Mouse (Mus musculus) liver, embryonic 14.5 days (tissue): Measurements from ENCODE around the gene Limd1. TPM values are rescaled to one million over a fixed set of nuclear protein-coding genes. Genes with fewer than 3 reads are reported as not detected.

Experiments
- ATAC-seq: fragments of 200-750 bp; cut with Nextera tagmentation; 2 replicates; pipeline ENCODE4 v1.8.0; 2017; ENCODE audit warnings: moderate number of reproducible peaks, mild to moderate bottlenecking, moderate library complexity; ENCODE audit not compliant: insufficient read depth
- DNase-seq, 3 experiments: peaks; one replicate each; pipeline ENCODE4 v3.0.0-alpha.2; 2012 to 2013; ENCODE audit warnings: low read depth in 3 of 3, low spot score in 3 of 3
- H3K27ac ChIP-seq: fragments of 300-500 bp; sonication (generic); 2 replicates; pipeline ENCODE4 v1.5.1; 2014; ENCODE audit warnings: moderate library complexity, mild to moderate bottlenecking, control low read depth, inconsistent platforms
- H3K27me3 ChIP-seq: fragments of 300-500 bp; sonication (generic); 2 replicates; pipeline ENCODE4 v1.6.1; 2014; ENCODE audit warnings: mild to moderate bottlenecking, low read length, moderate library complexity; ENCODE audit not compliant: control insufficient read depth, insufficient read depth
- H3K36me3 ChIP-seq: fragments of 300-500 bp; sonication (generic); replicated peaks from 2 replicates; pipeline ENCODE4 v1.6.1; 2014; ENCODE audit warnings: low read depth; ENCODE audit not compliant: control insufficient read depth, insufficient read depth
- H3K4me1 ChIP-seq, 2 experiments: fragments of 200-500 bp in 1 of 2; fragments of 300-500 bp in 1 of 2; sonication (generic) in 1 of 2; replicated peaks; 2 replicates each; pipeline ENCODE4 v1.6.1; 2012 to 2014; ENCODE audit warnings: antibody characterized with exemption in 1 of 2, inconsistent platforms in 1 of 2, low read length in 1 of 2; ENCODE audit not compliant: control insufficient read depth in 2 of 2, insufficient read depth in 2 of 2
- H3K4me2 ChIP-seq: fragments of 300-500 bp; sonication (generic); 2 replicates; pipeline ENCODE4 v1.6.1; 2014; ENCODE audit warnings: low read depth, mild to moderate bottlenecking, control low read depth, moderate library complexity
- H3K4me3 ChIP-seq, 2 experiments: fragments of 200-500 bp in 1 of 2; fragments of 300-500 bp in 1 of 2; sonication (generic) in 1 of 2; 2 replicates each; pipeline ENCODE4 v1.5.1; 2012 to 2014; ENCODE audit warnings: low read depth in 2 of 2, low read length in 2 of 2, mild to moderate bottlenecking in 2 of 2, control low read depth in 1 of 2, inconsistent platforms in 1 of 2, moderate library complexity in 1 of 2; ENCODE audit not compliant: insufficient read depth in 1 of 2
- H3K9ac ChIP-seq: fragments of 300-500 bp; sonication (generic); replicated peaks from 2 replicates; pipeline ENCODE4 v1.6.1; 2014; ENCODE audit warnings: mild to moderate bottlenecking, control low read depth, moderate library complexity
- H3K9me3 ChIP-seq: fragments of 300-500 bp; sonication (generic); 2 replicates; pipeline ENCODE4 v1.6.1; 2016; ENCODE audit warnings: low read length, mixed read lengths; ENCODE audit not compliant: control insufficient read depth
- CTCF ChIP-seq: IDR thresholded peaks from 2 replicates; pipeline ENCODE4 v1.5.1; 2016; ENCODE audit warnings: antibody characterized with exemption, low read depth, control low read depth
- EP300 ChIP-seq: IDR thresholded peaks from 2 replicates; pipeline ENCODE4 v1.6.1; 2016; ENCODE audit warnings: antibody characterized with exemption, low read depth
- WGBS: fragments of 180-500 bp; shearing (Covaris S2); extraction: QIAGEN DNeasy Blood & Tissue Kit; methylation state at CpG from one replicate; pipeline ENCODE4 v1.1.7; 2014; ENCODE audit not compliant: insufficient replicate concordance; 5-methylcytosine and 5-hydroxymethylcytosine counted together
- polyA plus RNA-seq, 2 experiments: library from polyadenylated mRNA; depleted of rRNA in 1 of 2; stranded (reverse) in 1 of 2; unstranded in 1 of 2; fragments of >200 nt; fragmentation: Nextera tagmentation in 1 of 2; extraction: Ambion mirVana in 1 of 2; gene quantifications; 2 replicates each; pipeline versions ENCODE4 v1.2.1 to v1.2.3; 2012 to 2014

Limd1 gene
- polyA plus RNA-seq, 2 experiments, result 12.7 to 23.2 TPM

GRCm38 (mm10) chr9:123512482-123512881 lies 34.0 kb downstream of the Limd1 start:
- Histone ChIP-seq H3K4me3 (no peak overlapping the region), H3K9ac (no peak overlapping the region), H3K4me1 (no peaks in the 10 kb centered on the region; a peak in 1 of 4 replicates), H3K27me3 (no peaks in the 10 kb centered on the region), H3K9me3 (no peaks in the 10 kb centered on the region), H3K36me3 (peaks cover 46% of the 10 kb centered on the region), H3K4me2 (no peak overlapping the region), H3K27ac (no peak overlapping the region)
- DNase-seq (no peak), ATAC-seq (no peak)
- WGBS, result 79% methylated on average over 2 of the region's 2 CpGs
- TF ChIP-seq EP300 (no peak), CTCF (no peak)

- H3K4me3 ChIP-seq, result no peak overlapping the region
- TF ChIP-seq EP300, result no peak
- TF ChIP-seq CTCF, result no peak
- ATAC-seq, result no peak
- WGBS, result 68% methylated on average over 2 of the region's 2 CpGs
- no peak overlapping the region for H3K9ac ChIP-seq
- H3K36me3 ChIP-seq, result peaks cover 71% of the 10 kb centered on the region
- no peak overlapping the region for H3K27ac ChIP-seq
- H3K4me2 ChIP-seq, result no peak overlapping the region
- no peaks in the 10 kb centered on the region; a peak in 1 of 4 replicates for H3K4me1 ChIP-seq
- no peaks in the 10 kb centered on the region for H3K9me3 ChIP-seq
- DNase-seq, result no peak
- H3K27me3 ChIP-seq, result no peaks in the 10 kb centered on the region
Observed at GRCm38 (mm10) chr9:123515087-123515486, 36.6 kb downstream of the Limd1 start.

- TF ChIP-seq EP300, result no peak
- TF ChIP-seq CTCF, result no peak
- Histone ChIP-seq H3K9me3 (no peaks in the 10 kb centered on the region), H3K27me3 (no peaks in the 10 kb centered on the region), H3K36me3 (peaks cover 61% of the 10 kb centered on the region), H3K27ac (no peak overlapping the region), H3K9ac (no peak overlapping the region), H3K4me1 (no peaks in the 10 kb centered on the region), H3K4me2 (no peak overlapping the region), H3K4me3 (no peak overlapping the region)
- DNase-seq (no peak), ATAC-seq (no peak)
- 88% methylated on average over 7 of the region's 7 CpGs for WGBS
Observed at GRCm38 (mm10) chr9:123516641-123517385, 38.3 kb downstream of the Limd1 start.

- Histone ChIP-seq H3K36me3 (peaks cover 45% of the 10 kb centered on the region), H3K27ac (no peak overlapping the region), H3K27me3 (no peaks in the 10 kb centered on the region), H3K4me1 (no peaks in the 10 kb centered on the region), H3K9ac (no peak overlapping the region), H3K4me3 (no peak overlapping the region), H3K9me3 (no peaks in the 10 kb centered on the region), H3K4me2 (no peak overlapping the region)
- 46% methylated on average over 13 of the region's 13 CpGs for WGBS
- no peak for TF ChIP-seq CTCF
- peak; percentile 9; the same call in 1 of the 2 replicates for ATAC-seq
- DNase-seq, result no peak
Observed at GRCm38 (mm10) chr9:123518969-123519894, 40.7 kb downstream of the Limd1 start.

GRCm38 (mm10) chr9:123520735-123521134 lies 42.2 kb downstream of the Limd1 start:
- H3K4me3 ChIP-seq, result no peak overlapping the region
- WGBS, result 51% methylated on average over 3 of the region's 3 CpGs
- peaks cover 42% of the 10 kb centered on the region for H3K36me3 ChIP-seq
- H3K4me1 ChIP-seq, result no peaks in the 10 kb centered on the region
- ATAC-seq (no peak), DNase-seq (no peak)
- no peaks in the 10 kb centered on the region for H3K27me3 ChIP-seq
- no peak overlapping the region for H3K27ac ChIP-seq
- no peak overlapping the region for H3K4me2 ChIP-seq
- TF ChIP-seq CTCF, result no peak
- no peak for TF ChIP-seq EP300
- no peak overlapping the region for H3K9ac ChIP-seq
- H3K9me3 ChIP-seq, result no peaks in the 10 kb centered on the region
